Mouse (Mus musculus): ENCODE data around the gene Cntn1.
"Not testable (repeated sequence)": the region's sequence is repeated elsewhere in the genome, so short reads cannot be mapped to it uniquely, and the experiment has no call there.

The Cntn1 gene

GRCm38 (mm10) chr15:92271801-92272365 is 220.9 kb downstream of the Cntn1 start:
- no peak for DNase-seq

GRCm38 (mm10) chr15:92276826-92277225 is 225.9 kb downstream of the Cntn1 start:
- peak; percentile 33 for DNase-seq

GRCm38 (mm10) chr15:92277984-92278383 is 227.0 kb downstream of the Cntn1 start:
- DNase-seq, result no peak

GRCm38 (mm10) chr15:92280966-92281365 is 230.0 kb downstream of the Cntn1 start:
- no peak for DNase-seq

- DNase-seq, result no peak
These were observed 236.7 kb downstream of the Cntn1 start for GRCm38 (mm10) chr15:92287616-92288015.

GRCm38 (mm10) chr15:92296479-92296878 is 245.5 kb downstream of the Cntn1 start:
- no peak for DNase-seq

- peak; percentile 75 for DNase-seq
These were observed 251.8 kb downstream of the Cntn1 start for GRCm38 (mm10) chr15:92302796-92303195.

GRCm38 (mm10) chr15:92304221-92304620 is 253.3 kb downstream of the Cntn1 start:
- no peak for DNase-seq

GRCm38 (mm10) chr15:92321959-92322358 is 271.0 kb downstream of the Cntn1 start:
- no peak for DNase-seq

- no peak for DNase-seq
These were observed 276.1 kb downstream of the Cntn1 start for GRCm38 (mm10) chr15:92327111-92327510.

- no peak for DNase-seq
These were observed 289.3 kb downstream of the Cntn1 start for GRCm38 (mm10) chr15:92340253-92340652.

GRCm38 (mm10) chr15:92341424-92341823 is 290.5 kb downstream of the Cntn1 start:
- DNase-seq, result no peak

GRCm38 (mm10) chr15:92344136-92344869 is 293.3 kb downstream of the Cntn1 start:
- DNase-seq, result no peak

GRCm38 (mm10) chr15:92347426-92347825 is 296.5 kb downstream of the Cntn1 start:
- DNase-seq, result no peak

- DNase-seq, result peak; percentile 34
These were observed 296.9 kb downstream of the Cntn1 start for GRCm38 (mm10) chr15:92347902-92348301.

- not testable (repeated sequence) for DNase-seq
These were observed 297.5 kb downstream of the Cntn1 start for GRCm38 (mm10) chr15:92348453-92348852.

GRCm38 (mm10) chr15:92364153-92364552 is 313.2 kb downstream of the Cntn1 start:
- no peak for DNase-seq

GRCm38 (mm10) chr15:92364592-92364991 is 313.6 kb downstream of the Cntn1 start:
- DNase-seq, result no peak
